In the genomic region with DNA sequence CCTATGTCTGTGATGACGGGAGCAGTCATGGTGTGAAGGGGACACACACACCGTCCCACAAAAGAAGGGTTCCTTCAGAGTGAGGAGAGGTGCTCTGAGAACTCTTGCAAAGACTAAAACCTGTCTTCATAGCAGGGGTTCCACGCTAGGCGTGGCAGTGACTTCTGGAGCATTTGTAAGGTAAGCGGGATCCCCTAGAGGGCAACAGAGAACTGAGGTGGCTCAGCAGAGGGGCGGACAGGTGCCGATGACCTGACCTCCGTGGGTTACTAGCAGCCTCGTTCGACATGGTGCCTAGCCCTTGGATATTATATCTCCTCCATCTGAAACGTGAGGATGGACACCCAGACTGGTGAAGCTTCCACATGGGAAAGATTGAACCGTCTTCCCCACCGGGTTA, we compare ENCODE assay signal across 23 mouse cellular contexts.
DNase-seq lines count a peak whose midpoint lies in the region; ATAC-seq and TF ChIP-seq lines count a peak whose summit lies in the region.
"Had no signal": no experiment of that assay in that cellular context is flagged by ENCODE, and none has a peak within 500 bp of the region (broad histone marks: within the 10 kb centered on the region; RNA-seq: fewer than 3 reads in every experiment).

No protein-coding gene starts in this region.

- no peaks in the 10 kb centered on the region for H3K27me3 ChIP-seq in lung, embryonic 14.5 days (ENCODE audit: insufficient read depth, low read length)
- H3K27me3 ChIP-seq in stomach, postnatal 0 days (ENCODE audit: control insufficient read depth, insufficient read depth, low read length), result no peaks in the 10 kb centered on the region
- H3K27me3 ChIP-seq: embryonic facial prominence, embryonic 15.5 days had no signal

- no peak overlapping the region for H3K27ac ChIP-seq in lung, embryonic 14.5 days (ENCODE audit: low read depth)
- H3K27ac ChIP-seq in stomach, postnatal 0 days (replicated peaks), result no peak overlapping the region
- H3K27ac ChIP-seq: embryonic facial prominence, embryonic 15.5 days; heart, embryonic 10.5 days; hindbrain, embryonic 12.5 days had no signal

- TF ChIP-seq CTCF in lung, embryonic 14.5 days (IDR thresholded peaks at IDR 0.05; ENCODE audit: low read depth), result peak; percentile 37
- peak; percentile 42 for TF ChIP-seq CTCF in stomach, postnatal 0 days (IDR thresholded peaks at IDR 0.05; ENCODE audit: low read depth)

- DNase-seq in lung, embryonic 14.5 days, result no peak
- DNase-seq in lung, postnatal 25 days (ENCODE audit: low spot score), result no peak
- DNase-seq in thymus, postnatal 14 days, result peak; percentile 66
- no peak for DNase-seq in thymus, adult 18-20 months
- DNase-seq in stomach, postnatal 0 days (ENCODE audit: low spot score), result no peak
- DNase-seq in urinary bladder, postnatal 25 days (ENCODE audit: low spot score), result no peak
- no peak for DNase-seq in right cerebral cortex, postnatal 25 days
- DNase-seq: adrenal gland, adult 2 months; adrenal gland, postnatal 25 days; cerebellum, adult 2 months; cerebellum, postnatal 10 days; embryo, embryonic 11 days; gastrocnemius, postnatal 10 days; heart, adult 18-20 months; heart, postnatal 10 days; heart, postnatal 4 days had no signal

- H3K36me3 ChIP-seq in lung, embryonic 14.5 days (ENCODE audit: insufficient read depth), result no peaks in the 10 kb centered on the region
- H3K36me3 ChIP-seq in stomach, postnatal 0 days (ENCODE audit: control insufficient read depth, insufficient read depth, low read length), result no peaks in the 10 kb centered on the region
- H3K36me3 ChIP-seq: embryonic facial prominence, embryonic 15.5 days; heart, embryonic 10.5 days; hindbrain, embryonic 12.5 days had no signal

- no peak for TF ChIP-seq EP300 in stomach, postnatal 0 days (optimal IDR thresholded peaks at IDR 0.05)

- 50% methylated on average over 13 of the region's 13 CpGs for WGBS in lung, embryonic 14.5 days
- 62% methylated on average over 13 of the region's 13 CpGs for WGBS in stomach, postnatal 0 days

- H3K9ac ChIP-seq in lung, embryonic 14.5 days, result no peak overlapping the region
- no peak overlapping the region for H3K9ac ChIP-seq in stomach, postnatal 0 days (ENCODE audit: low read length)
- H3K9ac ChIP-seq: embryonic facial prominence, embryonic 15.5 days; hindbrain, embryonic 12.5 days had no signal

- no peak for ATAC-seq in lung, embryonic 14.5 days (ENCODE audit: insufficient read depth)
- no peak for ATAC-seq in stomach, postnatal 0 days (ENCODE audit: low FRiP score, low TSS enrichment)
- ATAC-seq: CD4-positive, CD25-positive, alpha-beta regulatory T cell, adult 4 months; forebrain, embryonic 16.5 days; hindbrain, embryonic 16.5 days had no signal

- H3K4me1 ChIP-seq in lung, embryonic 14.5 days (ENCODE audit: insufficient read depth), result no peaks in the 10 kb centered on the region
- no peaks in the 10 kb centered on the region for H3K4me1 ChIP-seq in stomach, postnatal 0 days (replicated peaks; ENCODE audit: control insufficient read depth, insufficient read depth)

- H3K4me2 ChIP-seq in lung, embryonic 14.5 days, result no peak overlapping the region
- no peak overlapping the region for H3K4me2 ChIP-seq in stomach, postnatal 0 days (replicated peaks; ENCODE audit: low read depth)
- H3K4me2 ChIP-seq: embryonic facial prominence, embryonic 15.5 days; hindbrain, embryonic 12.5 days had no signal

- H3K4me3 ChIP-seq in lung, embryonic 14.5 days (ENCODE audit: low read depth, low read length), result no peak overlapping the region
- H3K4me3 ChIP-seq in stomach, postnatal 0 days (ENCODE audit: low read depth, low read length), result no peak overlapping the region
- H3K4me3 ChIP-seq: embryonic facial prominence, embryonic 15.5 days; erythroblast, embryonic 14.5 days; heart, embryonic 10.5 days; hindbrain, embryonic 12.5 days had no signal

- no peaks in the 10 kb centered on the region for H3K9me3 ChIP-seq in lung, embryonic 14.5 days (ENCODE audit: low read depth, low read length)
- H3K9me3 ChIP-seq in stomach, postnatal 0 days (ENCODE audit: control insufficient read depth, low read length), result no peaks in the 10 kb centered on the region
- H3K9me3 ChIP-seq: embryonic facial prominence, embryonic 15.5 days; heart, embryonic 10.5 days; hindbrain, embryonic 12.5 days had no signal
